Mouse (Mus musculus) heart, embryonic 14.5 days (tissue): Measurements from ENCODE around the gene Sema4c. TPM values are rescaled to one million over a fixed set of nuclear protein-coding genes. Genes with fewer than 3 reads are reported as not detected.
"Not testable (repeated sequence)": the region's sequence is repeated elsewhere in the genome, so short reads cannot be mapped to it uniquely, and the experiment has no call there.

Source experiments
- ATAC-seq: fragments of 200-750 bp; cut with Nextera tagmentation; 2 replicates; pipeline ENCODE4 v1.8.0; 2017; ENCODE audit warnings: low read depth, moderate TSS enrichment; ENCODE audit not compliant: insufficient number of reproducible peaks, insufficient read depth, low FRiP score
- H3K27ac ChIP-seq, 2 experiments: fragments of 200-500 bp in 1 of 2; fragments of 300-500 bp in 1 of 2; sonication (generic) in 1 of 2; replicated peaks in 1 of 2; 2 replicates each; pipeline ENCODE4 v1.5.1; 2012 to 2014; ENCODE audit warnings: low read depth in 2 of 2, low read length in 2 of 2, control low read depth in 1 of 2, mild to moderate bottlenecking in 1 of 2, mixed read lengths in 1 of 2; ENCODE audit not compliant: control insufficient read depth in 1 of 2, insufficient read depth in 1 of 2
- H3K27me3 ChIP-seq: fragments of 300-500 bp; sonication (generic); 2 replicates; pipeline ENCODE4 v1.6.1; 2014; ENCODE audit warnings: mild to moderate bottlenecking, low read length, control low read depth; ENCODE audit not compliant: control insufficient read depth, insufficient read depth
- H3K36me3 ChIP-seq: fragments of 300-500 bp; sonication (generic); 2 replicates; pipeline ENCODE4 v1.6.1; 2014; ENCODE audit warnings: mild to moderate bottlenecking, control low read depth, low read length, mixed read lengths; ENCODE audit not compliant: control insufficient read depth, insufficient read depth
- H3K4me1 ChIP-seq, 2 experiments: fragments of 200-500 bp in 1 of 2; fragments of 300-500 bp in 1 of 2; sonication (generic) in 1 of 2; 2 replicates each; pipeline ENCODE4 v1.6.1; 2012 to 2014; ENCODE audit warnings: low read length in 2 of 2, control low read depth in 1 of 2, mixed read lengths in 1 of 2; ENCODE audit not compliant: control insufficient read depth in 2 of 2, insufficient read depth in 2 of 2
- H3K4me2 ChIP-seq: fragments of 300-500 bp; sonication (generic); 2 replicates; pipeline ENCODE4 v1.6.1; 2014; ENCODE audit warnings: mild to moderate bottlenecking, low read length
- H3K4me3 ChIP-seq, 2 experiments: fragments of 200-500 bp in 1 of 2; fragments of 300-500 bp in 1 of 2; sonication (generic) in 1 of 2; 2 replicates each; pipeline ENCODE4 v1.5.1; 2012 to 2014; ENCODE audit warnings: low read length in 2 of 2, mild to moderate bottlenecking in 2 of 2, control low read depth in 1 of 2, low read depth in 1 of 2, moderate library complexity in 1 of 2; ENCODE audit not compliant: control insufficient read depth in 1 of 2, insufficient read depth in 1 of 2
- H3K9ac ChIP-seq: fragments of 300-500 bp; sonication (generic); 2 replicates; pipeline ENCODE4 v1.6.1; 2014; ENCODE audit warnings: mild to moderate bottlenecking, low read length
- H3K9me3 ChIP-seq: fragments of 300-500 bp; sonication (generic); 2 replicates; pipeline ENCODE4 v1.6.1; 2016; ENCODE audit warnings: low read length, control low read depth; ENCODE audit not compliant: control insufficient read depth
- WGBS: fragments of 180-500 bp; shearing (Covaris S2); extraction: QIAGEN DNeasy Blood & Tissue Kit; methylation state at CpG from one replicate; pipeline ENCODE4 v1.1.7; 2014; 5-methylcytosine and 5-hydroxymethylcytosine counted together
- polyA plus RNA-seq: library from polyadenylated mRNA; unstranded; fragments of >200 nt; fragmentation: Nextera tagmentation; extraction: Ambion mirVana; gene quantifications from 2 replicates; pipeline ENCODE4 v1.2.1, GENCODE M21; 2014

The Sema4c gene
- polyA plus RNA-seq, 1 experiment from 2014 or later, result 1.6 TPM

DNA sequence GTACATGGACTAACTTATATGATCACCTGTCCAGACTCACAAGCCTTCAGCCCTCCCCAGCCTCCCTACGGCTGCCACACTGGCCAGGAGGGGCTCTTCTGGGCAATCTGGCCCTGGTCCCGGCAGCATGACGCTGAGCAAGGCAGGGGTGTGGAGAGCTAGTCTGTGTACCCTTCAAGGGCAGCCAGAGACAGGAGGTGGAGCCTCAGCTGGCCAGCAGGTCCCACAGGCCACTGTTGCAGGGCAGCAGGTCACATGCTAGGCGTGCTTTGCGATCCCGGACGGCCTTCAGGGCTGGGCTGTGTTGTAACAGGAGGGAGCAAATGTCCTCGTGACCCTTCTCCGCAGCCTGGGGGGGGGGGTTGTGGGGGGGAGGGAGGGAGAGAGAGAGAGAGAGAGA, 19.0 kb downstream of the Sema4c start, which contains the start of gene Gm42417:
TSS of gene Gm42417 (minus strand) at position 244 of the 400 bp plus-strand sequence.
- H3K4me3 ChIP-seq, result no peak within 1 kb of the TSS
- peak within 1 kb of the TSS; percentile 22 for H3K9ac ChIP-seq
- no peak within 1 kb of the TSS for H3K4me2 ChIP-seq
- ATAC-seq, result peak; percentile 90
- H3K4me1 ChIP-seq, result peaks cover 33 to 55% of the 10 kb centered on the region in 2 experiments
- peaks cover 54% of the 10 kb centered on the region for H3K36me3 ChIP-seq
- WGBS, result 32% methylated on average over 9 of the region's 9 CpGs
- H3K27me3 ChIP-seq, result no peaks in the 10 kb centered on the region
- no peaks in the 10 kb centered on the region for H3K9me3 ChIP-seq
- H3K27ac ChIP-seq, result peak within 1 kb of the TSS; percentile 87 to 91

DNA sequence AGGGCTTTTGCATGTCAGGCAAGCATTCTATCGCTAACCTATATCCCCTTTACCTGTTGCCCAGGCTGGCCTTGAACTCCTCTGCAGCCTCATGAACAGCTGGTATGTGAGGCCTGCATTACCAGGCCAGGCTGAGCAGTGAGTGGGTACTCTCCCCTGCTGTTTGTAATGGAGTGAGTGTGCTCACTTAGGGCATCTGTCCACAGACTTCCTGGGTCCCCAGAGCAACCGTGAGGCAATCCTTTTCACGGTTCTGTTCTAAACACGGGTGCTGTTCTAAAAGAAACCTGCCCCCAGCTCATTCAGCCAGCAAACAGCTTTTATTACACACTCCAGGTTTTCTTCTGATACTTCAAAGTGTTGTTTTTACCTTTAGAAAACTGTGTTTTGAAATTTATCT, 19.4 kb downstream of the Sema4c start:
- Histone ChIP-seq H3K9me3 (no peaks in the 10 kb centered on the region), H3K4me3 (no peak overlapping the region), H3K27me3 (no peaks in the 10 kb centered on the region), H3K4me2 (no peak overlapping the region), H3K9ac (peak overlapping the region; percentile 22), H3K27ac (peak overlapping the region; percentile 76 to 91), H3K36me3 (peaks cover 53% of the 10 kb centered on the region), H3K4me1 (peaks cover 38 to 55% of the 10 kb centered on the region in 2 experiments)
- ATAC-seq, result no peak
- 79% methylated on average over 4 of the region's 4 CpGs for WGBS

DNA sequence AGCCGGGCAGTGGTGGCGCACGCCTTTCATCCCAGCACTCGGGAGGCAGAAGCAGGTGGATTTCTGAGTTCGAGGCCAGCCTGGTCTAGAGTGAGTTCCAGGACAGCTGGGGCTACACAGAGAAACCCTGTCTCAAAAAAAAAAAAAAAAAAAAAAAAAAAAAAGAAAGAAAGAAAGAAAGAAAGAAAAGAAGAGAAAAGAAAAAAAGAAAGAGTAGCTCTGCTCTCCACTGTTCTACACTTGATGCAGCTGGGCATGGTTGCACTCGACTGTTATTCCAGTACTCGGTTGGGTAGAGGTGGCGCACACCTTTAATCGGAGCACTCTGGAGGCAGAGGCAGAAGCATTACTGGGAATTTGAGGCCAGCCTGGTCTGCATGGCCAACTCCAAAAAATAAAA, 21.4 kb downstream of the Sema4c start, which contains the start of gene Ankrd23:
TSS of gene Ankrd23 (minus strand) at position 101 of the 400 bp plus-strand sequence.
- not testable (repeated sequence) for H3K27me3 ChIP-seq, ATAC-seq, H3K4me3 ChIP-seq, H3K9me3 ChIP-seq
- Histone ChIP-seq H3K9ac (peak within 1 kb of the TSS; percentile 30), H3K27ac (peak within 1 kb of the TSS; percentile 75 to 93), H3K4me2 (peak within 1 kb of the TSS; percentile 29; the same call in 1 of the 2 replicates), H3K4me1 (peaks cover 39 to 53% of the 10 kb centered on the region in 2 experiments), H3K36me3 (peaks cover 41% of the 10 kb centered on the region)
- 75% methylated on average over 9 of the region's 9 CpGs for WGBS

DNA sequence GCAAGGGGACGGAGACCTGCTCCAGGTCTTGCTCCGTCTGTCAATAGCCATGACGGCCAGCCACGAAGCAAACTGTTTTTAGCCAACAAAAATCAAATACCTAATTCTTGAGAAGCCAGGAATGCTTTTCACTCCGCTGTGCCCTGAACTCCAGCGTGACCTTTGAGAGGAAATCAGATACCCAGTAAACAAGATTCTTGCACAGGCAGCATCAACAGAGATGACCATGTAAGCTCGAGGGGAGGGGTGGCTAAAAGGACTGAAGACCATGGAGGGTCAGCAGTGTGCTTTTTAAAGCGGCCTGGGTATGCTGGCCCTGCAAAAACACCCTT, 21.8 kb downstream of the Sema4c start:
- H3K4me1 ChIP-seq, result peaks cover 43 to 57% of the 10 kb centered on the region in 2 experiments
- H3K4me2 ChIP-seq, result peak overlapping the region; percentile 29; the same call in 1 of the 2 replicates
- no peaks in the 10 kb centered on the region for H3K9me3 ChIP-seq
- no peak overlapping the region for H3K4me3 ChIP-seq
- H3K27ac ChIP-seq, result peak overlapping the region; percentile 75 to 93
- H3K27me3 ChIP-seq, result no peaks in the 10 kb centered on the region
- ATAC-seq, result no peak
- 26% methylated on average over 8 of the region's 8 CpGs for WGBS
- H3K36me3 ChIP-seq, result peaks cover 39% of the 10 kb centered on the region
- H3K9ac ChIP-seq, result peak overlapping the region; percentile 30; the same call in 1 of the 2 replicates

DNA sequence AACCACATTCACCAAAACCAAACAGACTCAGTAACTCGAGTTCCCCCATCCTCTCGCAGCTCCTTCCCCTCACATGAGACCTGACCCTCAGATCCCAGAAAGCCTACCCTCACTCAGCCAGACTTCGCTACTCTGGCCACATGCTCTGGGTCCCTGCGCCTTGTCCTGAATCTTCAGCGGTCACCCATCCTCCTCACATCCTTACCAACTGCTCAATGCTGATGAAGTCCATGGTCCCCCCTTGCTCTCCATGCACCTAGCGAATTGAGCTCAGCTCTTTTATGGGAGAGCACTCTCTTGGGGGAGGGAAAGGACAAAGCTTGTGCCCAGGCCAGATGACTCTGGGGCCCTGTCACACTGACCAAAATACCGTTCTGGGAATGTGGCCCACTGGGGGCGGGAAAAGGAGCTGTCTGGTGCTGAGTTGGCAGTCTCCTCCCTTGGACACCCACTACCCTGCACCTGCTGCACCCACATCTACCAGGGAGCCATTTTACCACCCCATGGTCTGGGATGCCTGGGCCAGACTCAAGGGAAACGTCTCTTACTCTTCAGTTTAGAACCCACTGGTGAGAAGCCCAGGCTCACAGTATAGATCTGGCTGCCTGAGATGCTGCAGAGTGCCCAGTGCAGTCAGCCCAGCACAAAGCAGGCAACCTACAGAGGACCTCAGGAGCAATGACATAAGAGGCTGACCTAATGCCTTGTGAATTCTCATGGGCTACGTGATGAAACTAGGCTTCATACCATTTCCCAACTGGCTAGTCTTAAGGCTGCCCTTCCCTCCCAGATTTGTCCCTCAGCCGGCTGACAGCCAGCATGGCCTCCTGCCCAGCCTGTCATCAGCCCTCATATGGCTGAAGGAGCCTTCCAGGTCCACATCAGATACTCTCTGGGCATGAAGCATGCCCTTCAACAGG, 22.4 kb downstream of the Sema4c start:
- peaks cover 49 to 63% of the 10 kb centered on the region in 2 experiments for H3K4me1 ChIP-seq
- peak overlapping the region; percentile 45 for H3K9ac ChIP-seq
- ATAC-seq, result peak; percentile 43; the same call in 1 of the 2 replicates
- no peaks in the 10 kb centered on the region for H3K9me3 ChIP-seq
- peak overlapping the region; percentile 75 to 93 for H3K27ac ChIP-seq
- 54% methylated on average over 11 of the region's 11 CpGs for WGBS
- peaks cover 37% of the 10 kb centered on the region for H3K36me3 ChIP-seq
- no peak overlapping the region for H3K4me3 ChIP-seq
- no peaks in the 10 kb centered on the region for H3K27me3 ChIP-seq
- H3K4me2 ChIP-seq, result peak overlapping the region; percentile 32

DNA sequence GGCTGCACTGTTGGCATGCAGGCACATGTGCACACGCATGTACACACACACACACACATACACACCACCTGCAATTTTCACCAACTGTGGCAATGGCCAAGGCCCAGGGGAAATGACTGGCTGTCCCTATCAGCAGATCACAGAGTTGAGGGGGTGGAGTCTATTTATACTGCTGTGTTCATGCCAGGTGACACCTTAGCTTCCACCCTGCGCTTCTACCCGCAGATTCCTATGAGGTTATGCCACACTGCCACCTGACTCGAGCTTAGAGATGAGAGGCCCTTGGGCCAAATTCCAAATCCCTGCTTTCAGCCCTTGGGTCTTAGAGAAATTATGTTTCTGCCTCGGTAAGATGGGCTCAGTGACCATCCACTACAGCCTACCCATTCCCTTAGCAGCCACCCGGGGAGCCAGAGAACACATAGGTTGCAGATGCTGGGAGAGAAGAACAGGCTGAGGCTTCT, 23.5 kb downstream of the Sema4c start:
- no peak overlapping the region for H3K4me3 ChIP-seq
- H3K27ac ChIP-seq, result peak overlapping the region in 1 of 2 experiments; percentile 93; a peak in 2 of 4 replicates
- WGBS, result 57% methylated on average over 6 of the region's 6 CpGs
- no peak overlapping the region for H3K4me2 ChIP-seq
- peak overlapping the region; percentile 45; the same call in 1 of the 2 replicates for H3K9ac ChIP-seq
- peaks cover 26% of the 10 kb centered on the region for H3K36me3 ChIP-seq
- ATAC-seq, result no peak
- peaks cover 58 to 70% of the 10 kb centered on the region in 2 experiments for H3K4me1 ChIP-seq
- no peaks in the 10 kb centered on the region for H3K27me3 ChIP-seq
- no peaks in the 10 kb centered on the region for H3K9me3 ChIP-seq

DNA sequence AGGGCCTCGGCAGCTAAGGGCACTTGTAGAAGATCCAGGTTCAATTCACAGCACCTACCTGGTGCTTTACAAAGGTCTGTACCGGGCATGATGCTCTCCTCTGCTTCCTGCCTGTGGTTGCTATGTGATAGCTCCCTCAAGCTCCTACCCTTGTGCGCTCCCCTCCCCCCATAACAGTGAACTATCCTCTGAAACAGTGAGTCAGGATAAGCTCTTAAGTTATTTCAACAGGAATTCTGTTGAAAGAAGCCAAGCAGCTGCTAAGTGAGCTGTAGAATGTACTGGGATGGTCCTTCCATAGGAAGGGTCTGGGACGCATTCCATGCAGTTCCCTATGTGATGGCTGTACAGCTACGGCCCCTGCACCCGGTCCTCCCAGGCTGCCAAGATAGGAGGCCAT, 24.6 kb downstream of the Sema4c start:
- H3K36me3 ChIP-seq, result peaks cover 17% of the 10 kb centered on the region
- 53% methylated on average over 6 of the region's 6 CpGs for WGBS
- no peaks in the 10 kb centered on the region for H3K9me3 ChIP-seq
- peak overlapping the region; percentile 49 for H3K9ac ChIP-seq
- peaks cover 54 to 64% of the 10 kb centered on the region in 2 experiments for H3K4me1 ChIP-seq
- H3K27ac ChIP-seq, result no peak overlapping the region; a peak in 1 of 4 replicates
- no peak for ATAC-seq
- no peak overlapping the region for H3K4me3 ChIP-seq
- no peak overlapping the region for H3K4me2 ChIP-seq
- H3K27me3 ChIP-seq, result no peaks in the 10 kb centered on the region
